Mouse (Mus musculus) adrenal gland (tissue): ENCODE data around the gene Efcab12.

Source experiments
- intact Hi-C: fragments of 180-260 bp; cut with DNase I; formaldehyde crosslinking; loops from one replicate; pipeline ENCODE4 v1.15.1; 2025

Gene Efcab12

GRCm38 (mm10) chr6:115801811-115802210 is 36.4 kb downstream of the Efcab12 start:
- intact Hi-C loops, result loop anchor here (5.0 to 10.0 kb wide), 2 partner anchors 75 to 197 kb away; partner anchors contain the start of gene Mkrn2

GRCm38 (mm10) chr6:115792691-115793215 is 45.5 kb downstream of the Efcab12 start:
- intact Hi-C loops, result no loop called here

GRCm38 (mm10) chr6:115791842-115792686 is 46.1 kb downstream of the Efcab12 start:
- intact Hi-C loops, result no loop called here

- intact Hi-C loops, result no loop called here
These were observed 47.2 kb downstream of the Efcab12 start for GRCm38 (mm10) chr6:115791016-115791415.

GRCm38 (mm10) chr6:115782781-115783180 is 55.4 kb downstream of the Efcab12 start:
- intact Hi-C loops, result no loop called here

GRCm38 (mm10) chr6:115776363-115776762 is 61.8 kb downstream of the Efcab12 start:
- intact Hi-C loops, result no loop called here

GRCm38 (mm10) chr6:115775838-115776237 is 62.4 kb downstream of the Efcab12 start:
- intact Hi-C loops, result no loop called here

GRCm38 (mm10) chr6:115774501-115774921 is 63.7 kb downstream of the Efcab12 start, which contains the start of gene Cand2:
Gene Cand2 (plus strand): TSS chr6:115774538.
- intact Hi-C loops, result no loop called here

- intact Hi-C loops, result loop anchor here (2.0 kb wide), 1 partner anchor 47 kb away; no protein-coding TSS in a partner anchor
These were observed 64.2 kb downstream of the Efcab12 start for GRCm38 (mm10) chr6:115773966-115774413.

- intact Hi-C loops, result loop anchor here (2.0 kb wide), 1 partner anchor 46 kb away; no protein-coding TSS in a partner anchor
These were observed 65.6 kb downstream of the Efcab12 start for GRCm38 (mm10) chr6:115772604-115773003.

GRCm38 (mm10) chr6:115772201-115772600 is 66.0 kb downstream of the Efcab12 start:
- intact Hi-C loops, result loop anchor here (2.0 kb wide), 1 partner anchor 45 kb away; no protein-coding TSS in a partner anchor

GRCm38 (mm10) chr6:115770852-115771251 is 67.4 kb downstream of the Efcab12 start:
- intact Hi-C loops, result no loop called here

GRCm38 (mm10) chr6:115770059-115770670 is 68.0 kb downstream of the Efcab12 start:
- intact Hi-C loops, result no loop called here

- intact Hi-C loops, result no loop called here
These were observed 70.0 kb downstream of the Efcab12 start for GRCm38 (mm10) chr6:115768207-115768606.

GRCm38 (mm10) chr6:115767357-115767756 is 70.9 kb downstream of the Efcab12 start:
- intact Hi-C loops, result no loop called here

GRCm38 (mm10) chr6:115764179-115764578 is 74.0 kb downstream of the Efcab12 start:
- intact Hi-C loops, result no loop called here

GRCm38 (mm10) chr6:115761995-115762756 is 76.0 kb downstream of the Efcab12 start, which contains the start of gene Tmem40:
Gene Tmem40 (minus strand): TSS chr6:115762410.
- intact Hi-C loops, result no loop called here

GRCm38 (mm10) chr6:115760982-115761381 is 77.2 kb downstream of the Efcab12 start:
- intact Hi-C loops, result no loop called here
